Mouse (Mus musculus): Measurements from ENCODE around the gene Gm21905.

GRCm38 (mm10) chr5:67944074-67944785, 2.0 kb downstream of the Gm21905 start:
- no peak for TF ChIP-seq MAFK (IDR thresholded peaks at IDR 0.05; ENCODE audit: insufficient read depth, low read depth, low read length)
- no peak for TF ChIP-seq CHD2 (IDR thresholded peaks at IDR 0.05; ENCODE audit: low read depth, low read length)
- no peak for TF ChIP-seq ZC3H11A (IDR thresholded peaks at IDR 0.05; ENCODE audit: borderline replicate concordance, low read depth, low read length)
- no peak for TF ChIP-seq HCFC1 (IDR thresholded peaks at IDR 0.05; ENCODE audit: borderline replicate concordance, insufficient read depth, low read length)
- TF ChIP-seq ZNF384 (IDR thresholded peaks at IDR 0.05; ENCODE audit: low read depth, low read length): no peak

Measured in ES-E14 (cell line).